Mouse (Mus musculus): ENCODE measurements around the gene Zc2hc1c.

- TF ChIP-seq CTCF (IDR thresholded peaks at IDR 0.05; ENCODE audit: control insufficient read depth, insufficient read depth, insufficient read length) (no peak), MYOD1 (IDR thresholded peaks at IDR 0.05; ENCODE audit: control insufficient read depth, insufficient read length, low read depth) (no peak), FOSL1 (IDR thresholded peaks at IDR 0.05; ENCODE audit: insufficient read depth, low read length, poor library complexity, severe bottlenecking) (no peak), MAX (IDR thresholded peaks at IDR 0.05) (no peak), MYOG (IDR thresholded peaks at IDR 0.05; ENCODE audit: control insufficient read depth, extremely low read depth, insufficient read length) (no peak), CEBPB (IDR thresholded peaks at IDR 0.05; ENCODE audit: low read depth) (no peak), USF1 (IDR thresholded peaks at IDR 0.05; ENCODE audit: low read depth) (no peak)
Measured at GRCm38 (mm10) chr12:85292288-85292687, 3.9 kb downstream of the Zc2hc1c start.

All from C2C12 (cell line).